Mouse (Mus musculus) limb, embryonic 12.5 days (tissue): ENCODE results near the gene Tmem200a. TPM values are rescaled to one million over a fixed set of nuclear protein-coding genes. Genes with fewer than 3 reads are reported as not detected.

Source experiments
- ATAC-seq: fragments of 200-750 bp; cut with Nextera tagmentation; 2 replicates; pipeline ENCODE4 v1.8.0; 2017; ENCODE audit warnings: low read depth, moderate TSS enrichment; ENCODE audit not compliant: insufficient number of reproducible peaks, insufficient read depth, low FRiP score, low TSS enrichment
- H3K27ac ChIP-seq: fragments of 300-500 bp; sonication (generic); 2 replicates; pipeline ENCODE4 v1.5.1; 2016; ENCODE audit warnings: mild to moderate bottlenecking, moderate library complexity
- H3K27me3 ChIP-seq: fragments of 300-500 bp; sonication (generic); 2 replicates; pipeline ENCODE4 v1.6.1; 2016; ENCODE audit warnings: mild to moderate bottlenecking, moderate library complexity
- H3K36me3 ChIP-seq: fragments of 300-500 bp; sonication (generic); 2 replicates; pipeline ENCODE4 v1.6.1; 2016; ENCODE audit warnings: mild to moderate bottlenecking, moderate library complexity
- H3K4me1 ChIP-seq: fragments of 300-500 bp; sonication (generic); replicated peaks from 2 replicates; pipeline ENCODE4 v1.6.1; 2016
- H3K4me2 ChIP-seq: fragments of 300-500 bp; sonication (generic); 2 replicates; pipeline ENCODE4 v1.6.1; 2016; ENCODE audit warnings: mild to moderate bottlenecking, moderate library complexity
- H3K4me3 ChIP-seq: fragments of 300-500 bp; sonication (generic); replicated peaks from 2 replicates; pipeline ENCODE4 v1.5.1; 2016; ENCODE audit warnings: mild to moderate bottlenecking
- H3K9ac ChIP-seq: fragments of 300-500 bp; sonication (generic); replicated peaks from 2 replicates; pipeline ENCODE4 v1.6.1; 2016; ENCODE audit warnings: mild to moderate bottlenecking, moderate library complexity
- H3K9me3 ChIP-seq: fragments of 300-500 bp; sonication (generic); 2 replicates; pipeline ENCODE4 v1.6.1; 2016; ENCODE audit warnings: mild to moderate bottlenecking, moderate library complexity
- WGBS: fragments of 180-500 bp; shearing (Covaris S2); methylation state at CpG from one replicate; pipeline ENCODE4 v1.1.7; 2016; 5-methylcytosine and 5-hydroxymethylcytosine counted together
- polyA plus RNA-seq: library from polyadenylated mRNA; unstranded; fragments of >200 nt; fragmentation: Nextera tagmentation; extraction: Ambion mirVana; gene quantifications from 2 replicates; pipeline ENCODE4 v1.2.1, GENCODE M21; 2016

The Tmem200a gene
- polyA plus RNA-seq, 1 experiment from 2014 or later, result 12.4 TPM

- H3K9ac ChIP-seq, result no peak overlapping the region
- no peaks in the 10 kb centered on the region for H3K27me3 ChIP-seq
- no peak overlapping the region for H3K27ac ChIP-seq
- no peaks in the 10 kb centered on the region for H3K36me3 ChIP-seq
- H3K4me1 ChIP-seq, result no peaks in the 10 kb centered on the region
- 55% methylated on average over 4 of the region's 4 CpGs for WGBS
- no peak overlapping the region for H3K4me3 ChIP-seq
- no peaks in the 10 kb centered on the region for H3K9me3 ChIP-seq
- ATAC-seq, result no peak
- H3K4me2 ChIP-seq, result no peak overlapping the region
These were observed 116.0 kb downstream of the Tmem200a start for GRCm38 (mm10) chr10:25962863-25963262.

GRCm38 (mm10) chr10:25961066-25961465 lies 117.8 kb downstream of the Tmem200a start:
- Histone ChIP-seq H3K9ac (no peak overlapping the region), H3K27ac (no peak overlapping the region), H3K4me1 (no peaks in the 10 kb centered on the region), H3K27me3 (no peaks in the 10 kb centered on the region), H3K4me3 (no peak overlapping the region), H3K4me2 (no peak overlapping the region), H3K36me3 (no peaks in the 10 kb centered on the region), H3K9me3 (no peaks in the 10 kb centered on the region)
- 89% methylated on average over 2 of the region's 2 CpGs for WGBS
- ATAC-seq, result no peak

GRCm38 (mm10) chr10:25958762-25959753 lies 119.8 kb downstream of the Tmem200a start:
- H3K9me3 ChIP-seq, result no peaks in the 10 kb centered on the region
- H3K36me3 ChIP-seq, result no peaks in the 10 kb centered on the region
- no peaks in the 10 kb centered on the region for H3K27me3 ChIP-seq
- 66% methylated on average over 3 of the region's 3 CpGs for WGBS
- H3K4me2 ChIP-seq, result no peak overlapping the region
- peaks cover 9% of the 10 kb centered on the region for H3K4me1 ChIP-seq
- H3K4me3 ChIP-seq, result no peak overlapping the region
- ATAC-seq, result no peak
- no peak overlapping the region for H3K27ac ChIP-seq
- no peak overlapping the region for H3K9ac ChIP-seq

GRCm38 (mm10) chr10:25954641-25955228 lies 124.1 kb downstream of the Tmem200a start:
- no peaks in the 10 kb centered on the region for H3K9me3 ChIP-seq
- WGBS, result 40% methylated on average over 3 of the region's 3 CpGs
- no peak for ATAC-seq
- peaks cover 14% of the 10 kb centered on the region for H3K4me1 ChIP-seq
- peaks cover 8% of the 10 kb centered on the region; the same call in 1 of the 2 replicates for H3K27me3 ChIP-seq
- H3K36me3 ChIP-seq, result no peaks in the 10 kb centered on the region
- no peak overlapping the region for H3K27ac ChIP-seq
- H3K4me3 ChIP-seq, result no peak overlapping the region
- H3K4me2 ChIP-seq, result no peak overlapping the region
- no peak overlapping the region for H3K9ac ChIP-seq

- Histone ChIP-seq H3K36me3 (no peaks in the 10 kb centered on the region), H3K4me1 (peaks cover 14% of the 10 kb centered on the region), H3K9ac (no peak overlapping the region), H3K27me3 (peaks cover 8% of the 10 kb centered on the region; the same call in 1 of the 2 replicates), H3K4me2 (no peak overlapping the region), H3K4me3 (no peak overlapping the region), H3K9me3 (no peaks in the 10 kb centered on the region), H3K27ac (no peak overlapping the region)
- no peak for ATAC-seq
- WGBS, result 23% methylated on average over 7 of the region's 7 CpGs
These were observed 126.0 kb downstream of the Tmem200a start for GRCm38 (mm10) chr10:25952838-25953237.

GRCm38 (mm10) chr10:25952150-25952549 lies 126.7 kb downstream of the Tmem200a start:
- peaks cover 14% of the 10 kb centered on the region for H3K4me1 ChIP-seq
- H3K4me2 ChIP-seq, result no peak overlapping the region
- H3K27ac ChIP-seq, result no peak overlapping the region
- H3K27me3 ChIP-seq, result peaks cover 8% of the 10 kb centered on the region; the same call in 1 of the 2 replicates
- no peak for ATAC-seq
- no peaks in the 10 kb centered on the region for H3K36me3 ChIP-seq
- no peak overlapping the region for H3K4me3 ChIP-seq
- no peak overlapping the region for H3K9ac ChIP-seq
- WGBS, result 67% methylated on average over 6 of the region's 6 CpGs
- no peaks in the 10 kb centered on the region for H3K9me3 ChIP-seq

GRCm38 (mm10) chr10:25945866-25946265 lies 133.0 kb downstream of the Tmem200a start:
- Histone ChIP-seq H3K36me3 (no peaks in the 10 kb centered on the region), H3K9me3 (no peaks in the 10 kb centered on the region), H3K27ac (no peak overlapping the region), H3K27me3 (peaks cover 8% of the 10 kb centered on the region; the same call in 1 of the 2 replicates), H3K4me1 (no peaks in the 10 kb centered on the region), H3K9ac (no peak overlapping the region), H3K4me3 (no peak overlapping the region), H3K4me2 (no peak overlapping the region)
- WGBS, result 81% methylated on average over 2 of the region's 2 CpGs
- ATAC-seq, result no peak

GRCm38 (mm10) chr10:25944641-25945040 lies 134.2 kb downstream of the Tmem200a start:
- no peaks in the 10 kb centered on the region for H3K36me3 ChIP-seq
- H3K27ac ChIP-seq, result no peak overlapping the region
- H3K4me2 ChIP-seq, result no peak overlapping the region
- no peak overlapping the region for H3K9ac ChIP-seq
- H3K4me3 ChIP-seq, result no peak overlapping the region
- H3K27me3 ChIP-seq, result no peaks in the 10 kb centered on the region
- WGBS, result 82% methylated on average over 2 of the region's 2 CpGs
- H3K9me3 ChIP-seq, result no peaks in the 10 kb centered on the region
- no peak for ATAC-seq
- no peaks in the 10 kb centered on the region for H3K4me1 ChIP-seq

GRCm38 (mm10) chr10:25931796-25932195 lies 147.1 kb downstream of the Tmem200a start:
- no peaks in the 10 kb centered on the region for H3K9me3 ChIP-seq
- no peak for ATAC-seq
- 0 out of 2 replicates have a peak overlapping the region, but pooled peaks have one; percentile 53 for H3K27ac ChIP-seq
- 71% methylated on average over 8 of the region's 8 CpGs for WGBS
- no peak overlapping the region for H3K4me2 ChIP-seq
- H3K4me3 ChIP-seq, result no peak overlapping the region
- peaks cover 51% of the 10 kb centered on the region for H3K4me1 ChIP-seq
- H3K27me3 ChIP-seq, result no peaks in the 10 kb centered on the region
- no peaks in the 10 kb centered on the region for H3K36me3 ChIP-seq
- no peak overlapping the region for H3K9ac ChIP-seq

GRCm38 (mm10) chr10:25929401-25930150 lies 149.3 kb downstream of the Tmem200a start:
- Histone ChIP-seq H3K4me1 (peaks cover 51% of the 10 kb centered on the region), H3K9me3 (no peaks in the 10 kb centered on the region), H3K9ac (no peak overlapping the region), H3K27ac (peak overlapping the region; percentile 91), H3K27me3 (no peaks in the 10 kb centered on the region), H3K4me3 (no peak overlapping the region), H3K4me2 (peak overlapping the region; percentile 39), H3K36me3 (no peaks in the 10 kb centered on the region)
- 34% methylated on average over 12 of the region's 12 CpGs for WGBS
- peak; percentile 57; the same call in 1 of the 2 replicates for ATAC-seq
